Mouse (Mus musculus): ENCODE results near the gene Prkcq. TPM values are rescaled to one million over a fixed set of nuclear protein-coding genes. Genes with fewer than 3 reads are reported as not detected.
"Not testable (repeated sequence)": the region's sequence is repeated elsewhere in the genome, so short reads cannot be mapped to it uniquely, and the experiment has no call there.

The Prkcq gene
- total and polyA plus RNA-seq, 2 experiments: 0.29 to 1.8 TPM

DNA sequence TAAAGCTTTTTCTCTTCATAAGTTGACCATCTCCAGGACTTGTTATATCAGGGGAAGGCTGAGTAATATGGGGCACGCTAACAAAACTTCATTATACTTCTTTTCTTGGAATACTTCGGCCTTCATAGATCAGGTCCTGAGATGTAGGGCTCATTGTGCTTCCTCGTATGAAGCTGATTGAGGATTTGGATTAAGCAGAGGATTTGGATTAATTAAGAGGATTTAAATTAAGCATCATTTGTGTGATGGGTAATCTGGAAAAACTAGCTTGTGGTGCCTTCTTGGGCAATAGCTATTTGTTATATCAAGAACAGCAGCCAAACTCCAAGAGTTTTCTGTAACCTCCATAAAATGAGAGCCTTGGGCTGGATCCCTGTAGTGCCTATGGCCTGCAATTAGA, 172.8 kb downstream of the Prkcq start:
- no peaks in the 10 kb centered on the region for H3K27me3 ChIP-seq (ENCODE audit: control insufficient read depth, insufficient read depth, low read length)

DNA sequence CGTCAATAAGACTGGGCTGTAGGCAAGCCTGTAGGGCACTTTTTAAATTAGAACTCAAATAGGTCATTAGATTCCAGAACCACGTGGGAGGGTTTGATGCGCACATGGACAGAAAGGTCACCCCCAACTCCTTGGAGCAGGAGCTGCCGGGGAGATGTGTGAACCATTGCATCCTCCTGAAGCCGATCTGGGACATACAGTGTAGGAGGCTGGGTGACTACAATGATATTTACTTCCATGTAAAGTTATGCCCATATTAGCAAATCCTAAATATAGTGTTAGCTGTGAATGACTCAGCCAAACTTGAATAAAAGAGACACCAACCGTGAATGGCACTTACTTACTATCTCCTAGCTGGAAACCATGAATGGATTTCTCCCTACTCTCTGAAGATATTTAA, 174.5 kb downstream of the Prkcq start:
- not testable (repeated sequence) for H3K9ac ChIP-seq (ENCODE audit: low read depth, low read length); H3K27ac ChIP-seq (replicated peaks; ENCODE audit: insufficient read depth, low read depth, low read length); H3K4me3 ChIP-seq (ENCODE audit: insufficient read depth, low read depth, low read length); H3K36me3 ChIP-seq (ENCODE audit: control insufficient read depth, insufficient read depth, low read length); H3K27me3 ChIP-seq (ENCODE audit: control insufficient read depth, insufficient read depth, low read length); H3K4me1 ChIP-seq (ENCODE audit: control insufficient read depth, insufficient read depth, low read length); H3K79me2 ChIP-seq (ENCODE audit: control insufficient read depth, insufficient read depth, low read length); DNase-seq (ENCODE audit: extremely low read depth, low read depth, low spot score)
- 93% methylated on average over 6 of the region's 6 CpGs for WGBS

More for the DNA sequence above, 172.8 kb downstream of the Prkcq start:
- TF ChIP-seq CTCF (IDR thresholded peaks at IDR 0.05; ENCODE audit: low read depth, low read length) (no peak), POLR2A (IDR thresholded peaks at IDR 0.05; ENCODE audit: extremely low read depth, insufficient read depth, low read length) (no peak)
- no peak overlapping the region for H3K4me3 ChIP-seq (ENCODE audit: insufficient read depth, low read depth, low read length)
- H3K36me3 ChIP-seq (ENCODE audit: control insufficient read depth, insufficient read depth, low read length): no peaks in the 10 kb centered on the region
- no peak overlapping the region for H3K9ac ChIP-seq (ENCODE audit: low read depth, low read length)
- WGBS: 99% methylated on average over 3 of the region's 3 CpGs
- H3K79me2 ChIP-seq (ENCODE audit: control insufficient read depth, insufficient read depth, low read length): no peaks in the 10 kb centered on the region
- no peak overlapping the region for H3K27ac ChIP-seq (replicated peaks; ENCODE audit: insufficient read depth, low read depth, low read length)
- no peaks in the 10 kb centered on the region for H3K4me1 ChIP-seq (ENCODE audit: control insufficient read depth, insufficient read depth, low read length)
- DNase-seq (ENCODE audit: extremely low read depth, low read depth, low spot score): no peak

DNA sequence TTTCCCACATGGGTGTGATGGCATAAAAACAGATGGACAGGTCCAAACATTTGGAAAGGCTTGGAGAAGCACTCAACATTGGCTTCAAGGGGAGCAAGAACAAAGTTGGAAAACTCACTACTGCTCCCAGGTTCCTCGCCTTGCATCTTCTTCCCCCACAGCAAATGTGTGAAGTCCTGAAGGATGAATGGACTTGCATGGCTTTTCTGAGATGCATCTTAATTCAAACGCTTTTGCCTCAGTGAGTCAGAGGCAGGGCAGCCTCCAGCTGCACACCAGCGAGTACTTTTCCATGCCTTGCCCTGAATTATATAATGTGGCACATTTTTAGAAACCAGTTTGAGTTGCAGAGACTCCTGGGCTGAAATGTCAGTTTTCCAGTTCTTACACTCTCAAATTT, 175.9 kb downstream of the Prkcq start:
- no peak overlapping the region for H3K4me3 ChIP-seq (ENCODE audit: insufficient read depth, low read depth, low read length)
- WGBS: 95% methylated on average over 3 of the region's 3 CpGs
- H3K4me1 ChIP-seq (ENCODE audit: control insufficient read depth, insufficient read depth, low read length): no peaks in the 10 kb centered on the region
- H3K9ac ChIP-seq (ENCODE audit: low read depth, low read length): no peak overlapping the region
- TF ChIP-seq CTCF (IDR thresholded peaks at IDR 0.05; ENCODE audit: low read depth, low read length) (no peak), POLR2A (IDR thresholded peaks at IDR 0.05; ENCODE audit: extremely low read depth, insufficient read depth, low read length) (no peak)
- H3K36me3 ChIP-seq (ENCODE audit: control insufficient read depth, insufficient read depth, low read length): no peaks in the 10 kb centered on the region
- H3K27me3 ChIP-seq (ENCODE audit: control insufficient read depth, insufficient read depth, low read length): no peaks in the 10 kb centered on the region
- no peaks in the 10 kb centered on the region for H3K79me2 ChIP-seq (ENCODE audit: control insufficient read depth, insufficient read depth, low read length)
- H3K27ac ChIP-seq (replicated peaks; ENCODE audit: insufficient read depth, low read depth, low read length): no peak overlapping the region
- DNase-seq (ENCODE audit: extremely low read depth, low read depth, low spot score): no peak
